ENCODE assay signal across 9 mouse cellular contexts in genomic region chr12:29740346-29741025, GRCm38 (mm10).
DNase-seq lines count a peak whose midpoint lies in the region; ATAC-seq lines count a peak whose summit lies in the region.
"Had no signal": no experiment of that assay in that cellular context is flagged by ENCODE, and none has a peak within 500 bp of the region (broad histone marks: within the 10 kb centered on the region; RNA-seq: fewer than 3 reads in every experiment).

No protein-coding gene starts in this region.

- intact Hi-C loops in left cerebral cortex, postnatal 14 days (cut with DNase I), result no loop called here

- no peak for ATAC-seq in erythroid progenitor cell, adult 5-6 weeks (replicated peaks; ENCODE audit: low FRiP score, poor library complexity, severe bottlenecking)
- ATAC-seq in megakaryocyte, adult 5-6 weeks (ENCODE audit: poor library complexity, severe bottlenecking), result no peak

- DNase-seq in right cerebral cortex, adult 18-20 months, result peak; percentile 60
- no peak for DNase-seq in right cerebral cortex, postnatal 4 days
- DNase-seq in frontal cortex, adult 2 months (ENCODE audit: extremely low spot score in 1 of 2, low spot score in 1 of 2), result peak; percentile 45 to 60
- peak; percentile 57 to 85 for DNase-seq in left cerebral cortex, postnatal 14 days (ENCODE audit: low spot score in 2 of 2)
- DNase-seq in telencephalon, adult 2 months (ENCODE audit: low read depth, low spot score), result peak; percentile 85
- no peak for DNase-seq in thymus, postnatal 10 days (ENCODE audit: low spot score in 2 of 2)
- DNase-seq: lung, postnatal 10 days had no signal

Comparison
In these comparisons a context has a peak if more than half of its experiments do, and no peak if none do; other contexts are left out.
1. DNase-seq: peak in right cerebral cortex, adult 18-20 months (single experiment), frontal cortex, adult 2 months (2 of 2), left cerebral cortex, postnatal 14 days (2 of 2) and telencephalon, adult 2 months (single experiment); none in right cerebral cortex, postnatal 4 days (single experiment) and thymus, postnatal 10 days (0 of 2).